Mouse (Mus musculus) stomach, embryonic 15.5 days (tissue): ENCODE results near the gene Nostrin. TPM values are rescaled to one million over a fixed set of nuclear protein-coding genes. Genes with fewer than 3 reads are reported as not detected.

ENCODE experiments used
- ATAC-seq: fragments of 200-750 bp; cut with Nextera tagmentation; 2 replicates; pipeline ENCODE4 v1.8.0; 2017; ENCODE audit warnings: low read depth, moderate number of reproducible peaks, moderate TSS enrichment; ENCODE audit not compliant: insufficient read depth, low FRiP score
- H3K27ac ChIP-seq: fragments of 300-500 bp; sonication (generic); 2 replicates; pipeline ENCODE4 v1.5.1; 2015; ENCODE audit warnings: mild to moderate bottlenecking, inconsistent platforms
- H3K27me3 ChIP-seq: fragments of 300-500 bp; sonication (generic); replicated peaks from 2 replicates; pipeline ENCODE4 v1.6.1; 2015; ENCODE audit warnings: inconsistent platforms
- H3K36me3 ChIP-seq: fragments of 300-500 bp; sonication (generic); 2 replicates; pipeline ENCODE4 v1.6.1; 2015; ENCODE audit warnings: inconsistent platforms
- H3K4me1 ChIP-seq: fragments of 300-500 bp; sonication (generic); 2 replicates; pipeline ENCODE4 v1.6.1; 2015; ENCODE audit warnings: inconsistent platforms
- H3K4me2 ChIP-seq: fragments of 300-500 bp; sonication (generic); 2 replicates; pipeline ENCODE4 v1.6.1; 2015; ENCODE audit warnings: mild to moderate bottlenecking, inconsistent platforms
- H3K4me3 ChIP-seq: fragments of 300-500 bp; sonication (generic); replicated peaks from 2 replicates; pipeline ENCODE4 v1.5.1; 2015; ENCODE audit warnings: inconsistent platforms
- H3K9ac ChIP-seq: fragments of 300-500 bp; sonication (generic); 2 replicates; pipeline ENCODE4 v1.6.1; 2015; ENCODE audit warnings: inconsistent platforms
- H3K9me3 ChIP-seq: fragments of 300-500 bp; sonication (generic); 2 replicates; pipeline ENCODE4 v1.6.1; 2016; ENCODE audit warnings: inconsistent platforms
- WGBS: fragments of 180-500 bp; shearing (Covaris S2); methylation state at CpG from one replicate; pipeline ENCODE4 v1.1.7; 2015; 5-methylcytosine and 5-hydroxymethylcytosine counted together
- polyA plus RNA-seq: library from polyadenylated mRNA; unstranded; fragments of >200 nt; fragmentation: Nextera tagmentation; extraction: Ambion mirVana; gene quantifications from 2 replicates; pipeline ENCODE4 v1.2.1, GENCODE M21; 2015

The Nostrin gene
- polyA plus RNA-seq, 1 experiment from 2014 or later: 10.6 TPM

GRCm38 (mm10) chr2:69132488-69133040 lies 3.0 kb upstream of the Nostrin start:
- Histone ChIP-seq H3K4me2 (no peak overlapping the region), H3K27ac (no peak overlapping the region), H3K9ac (no peak overlapping the region), H3K9me3 (no peaks in the 10 kb centered on the region), H3K4me1 (peaks cover 29% of the 10 kb centered on the region), H3K27me3 (no peaks in the 10 kb centered on the region), H3K4me3 (no peak overlapping the region), H3K36me3 (no peaks in the 10 kb centered on the region)
- ATAC-seq: no peak
- 48% methylated on average over 5 of the region's 5 CpGs for WGBS

- Histone ChIP-seq H3K27ac (no peak overlapping the region), H3K4me3 (no peak overlapping the region), H3K4me2 (no peak overlapping the region), H3K27me3 (no peaks in the 10 kb centered on the region), H3K9me3 (no peaks in the 10 kb centered on the region), H3K9ac (no peak overlapping the region), H3K4me1 (peaks cover 26% of the 10 kb centered on the region), H3K36me3 (no peaks in the 10 kb centered on the region)
- 78% methylated on average over 1 of the region's 1 CpGs for WGBS
- ATAC-seq: no peak
Observed at GRCm38 (mm10) chr2:69134186-69134585, 1.4 kb upstream of the Nostrin start.

DNA sequence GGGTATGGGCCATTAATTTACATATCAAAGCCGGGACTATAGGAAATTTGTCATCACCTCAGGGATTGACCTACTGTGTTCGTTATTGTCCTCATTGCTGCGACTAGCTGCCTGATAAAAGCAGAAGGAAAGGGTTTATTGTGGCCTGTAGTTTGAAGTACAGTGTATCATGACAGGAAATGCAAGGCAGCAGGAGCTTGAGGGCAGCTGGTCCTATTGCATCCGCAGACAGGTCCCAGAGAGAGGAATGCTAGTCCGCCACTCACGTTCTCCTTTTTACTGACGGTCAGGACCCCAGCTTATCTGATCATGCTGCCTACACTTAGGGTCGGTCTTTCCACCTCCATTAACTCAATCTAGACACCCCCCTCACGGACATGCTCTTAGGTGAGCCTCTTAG lies 663 bp upstream of the Nostrin start:
- Histone ChIP-seq H3K4me1 (peaks cover 19% of the 10 kb centered on the region), H3K27ac (peak overlapping the region; percentile 35; the same call in 1 of the 2 replicates), H3K4me2 (0 out of 2 replicates have a peak overlapping the region, but pooled peaks have one; percentile 43), H3K36me3 (no peaks in the 10 kb centered on the region), H3K27me3 (no peaks in the 10 kb centered on the region), H3K4me3 (no peak overlapping the region), H3K9ac (no peak overlapping the region), H3K9me3 (no peaks in the 10 kb centered on the region)
- 65% methylated on average over 9 of the region's 9 CpGs for WGBS
- no peak for ATAC-seq

- Histone ChIP-seq H3K9ac (no peak overlapping the region), H3K4me2 (no peak overlapping the region), H3K27ac (no peak overlapping the region), H3K36me3 (no peaks in the 10 kb centered on the region), H3K4me3 (no peak overlapping the region), H3K4me1 (peaks cover 15% of the 10 kb centered on the region), H3K9me3 (no peaks in the 10 kb centered on the region), H3K27me3 (no peaks in the 10 kb centered on the region)
- 83% methylated on average over 10 of the region's 10 CpGs for WGBS
- no peak for ATAC-seq
Observed at GRCm38 (mm10) chr2:69137406-69138084, 1.9 kb downstream of the Nostrin start.

- no peak overlapping the region for H3K4me2 ChIP-seq
- no peak overlapping the region for H3K4me3 ChIP-seq
- H3K27ac ChIP-seq: no peak overlapping the region
- no peaks in the 10 kb centered on the region for H3K36me3 ChIP-seq
- no peak for ATAC-seq
- no peaks in the 10 kb centered on the region for H3K27me3 ChIP-seq
- H3K9me3 ChIP-seq: no peaks in the 10 kb centered on the region
- 54% methylated on average over 4 of the region's 4 CpGs for WGBS
- no peak overlapping the region for H3K9ac ChIP-seq
- H3K4me1 ChIP-seq: peaks cover 14% of the 10 kb centered on the region
Observed at GRCm38 (mm10) chr2:69138759-69139158, 3.2 kb downstream of the Nostrin start.

GRCm38 (mm10) chr2:69140215-69140614 lies 4.6 kb downstream of the Nostrin start:
- H3K27ac ChIP-seq: no peak overlapping the region
- H3K9me3 ChIP-seq: no peaks in the 10 kb centered on the region
- H3K27me3 ChIP-seq: no peaks in the 10 kb centered on the region
- no peak overlapping the region for H3K4me2 ChIP-seq
- no peak overlapping the region for H3K4me3 ChIP-seq
- ATAC-seq: no peak
- WGBS: 51% methylated on average over 2 of the region's 2 CpGs
- H3K9ac ChIP-seq: no peak overlapping the region
- H3K4me1 ChIP-seq: peaks cover 10% of the 10 kb centered on the region
- H3K36me3 ChIP-seq: no peaks in the 10 kb centered on the region

- no peak overlapping the region for H3K4me2 ChIP-seq
- H3K9ac ChIP-seq: no peak overlapping the region
- no peaks in the 10 kb centered on the region for H3K36me3 ChIP-seq
- ATAC-seq: no peak
- no peaks in the 10 kb centered on the region for H3K27me3 ChIP-seq
- 53% methylated on average over 4 of the region's 4 CpGs for WGBS
- H3K4me3 ChIP-seq: no peak overlapping the region
- H3K4me1 ChIP-seq: peaks cover 4% of the 10 kb centered on the region
- no peaks in the 10 kb centered on the region for H3K9me3 ChIP-seq
- H3K27ac ChIP-seq: no peak overlapping the region
Observed at GRCm38 (mm10) chr2:69140816-69141215, 5.2 kb downstream of the Nostrin start.

DNA sequence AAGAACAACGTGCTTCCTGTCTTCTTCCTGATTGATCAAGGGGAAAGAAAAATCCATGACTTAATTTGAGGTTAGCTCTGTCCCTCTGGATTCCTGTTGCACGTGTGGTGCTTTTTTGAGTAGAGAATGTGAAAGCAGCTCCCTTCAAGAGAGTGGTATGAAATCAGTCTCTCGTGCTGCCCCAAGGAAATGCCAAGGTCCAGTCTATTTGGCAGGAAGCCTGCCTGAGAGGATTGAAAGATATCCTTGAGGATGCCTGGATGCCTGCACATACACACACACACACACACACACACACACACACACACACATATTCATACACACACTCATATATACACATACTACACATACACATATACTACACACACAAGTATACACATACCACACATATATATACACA lies 13.1 kb downstream of the Nostrin start:
- no peaks in the 10 kb centered on the region for H3K9me3 ChIP-seq
- ATAC-seq: no peak
- no peak overlapping the region for H3K27ac ChIP-seq
- H3K4me2 ChIP-seq: no peak overlapping the region
- no peaks in the 10 kb centered on the region for H3K36me3 ChIP-seq
- no peak overlapping the region for H3K9ac ChIP-seq
- H3K4me1 ChIP-seq: no peaks in the 10 kb centered on the region
- H3K4me3 ChIP-seq: no peak overlapping the region
- WGBS: 66% methylated on average over 3 of the region's 3 CpGs
- no peaks in the 10 kb centered on the region for H3K27me3 ChIP-seq

DNA sequence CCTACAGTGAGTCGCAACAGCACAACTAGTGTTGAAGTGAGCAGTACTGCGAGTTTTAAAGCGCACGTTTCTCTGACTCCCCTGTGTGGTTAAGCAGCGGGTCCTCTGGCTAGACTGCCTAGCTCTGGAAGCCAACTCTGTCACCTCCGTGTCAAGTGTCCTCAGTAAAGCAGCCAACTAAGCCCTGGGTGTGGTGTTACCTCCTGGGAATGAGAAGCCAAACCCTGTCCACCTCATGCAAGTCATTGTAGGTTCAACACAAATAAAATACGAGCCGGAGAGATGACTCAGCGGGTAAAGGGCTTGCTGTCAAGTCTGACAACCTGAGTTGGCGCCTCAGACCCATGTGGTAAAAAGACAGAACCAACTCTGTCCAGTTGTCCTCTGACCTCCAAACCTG lies 13.6 kb downstream of the Nostrin start:
- Histone ChIP-seq H3K4me1 (no peaks in the 10 kb centered on the region), H3K27ac (no peak overlapping the region), H3K4me2 (no peak overlapping the region), H3K9ac (no peak overlapping the region), H3K36me3 (no peaks in the 10 kb centered on the region), H3K4me3 (no peak overlapping the region), H3K9me3 (no peaks in the 10 kb centered on the region), H3K27me3 (no peaks in the 10 kb centered on the region)
- 77% methylated on average over 10 of the region's 10 CpGs for whole genome bisulfite sequencing
- 0 out of 2 replicates have a peak, but pooled peaks have one; percentile 27 for ATAC-seq

DNA sequence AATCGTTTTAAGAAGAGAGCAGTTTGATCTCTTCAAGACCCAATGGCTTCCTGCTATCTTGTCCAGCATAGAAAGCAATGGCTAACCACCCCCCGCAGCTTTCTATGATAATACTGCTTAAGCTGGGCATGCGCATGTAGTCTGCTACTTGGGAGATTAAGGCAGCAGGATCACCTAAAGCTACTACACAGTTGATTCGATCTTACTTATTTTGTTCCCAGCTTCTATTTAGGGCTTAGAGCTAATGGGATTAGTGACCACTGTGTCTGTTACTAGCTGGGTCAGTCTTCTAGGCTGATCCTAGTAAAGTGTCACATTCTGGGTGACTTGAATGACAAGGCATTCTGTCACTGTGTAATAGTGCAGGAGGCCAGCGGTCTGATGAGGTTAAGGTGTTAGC lies 15.2 kb downstream of the Nostrin start:
- Histone ChIP-seq H3K9me3 (no peaks in the 10 kb centered on the region), H3K4me2 (no peak overlapping the region), H3K27ac (no peak overlapping the region), H3K9ac (no peak overlapping the region), H3K36me3 (no peaks in the 10 kb centered on the region), H3K4me3 (no peak overlapping the region), H3K27me3 (no peaks in the 10 kb centered on the region), H3K4me1 (no peaks in the 10 kb centered on the region)
- WGBS: 82% methylated on average over 5 of the region's 5 CpGs
- no peak for ATAC-seq

DNA sequence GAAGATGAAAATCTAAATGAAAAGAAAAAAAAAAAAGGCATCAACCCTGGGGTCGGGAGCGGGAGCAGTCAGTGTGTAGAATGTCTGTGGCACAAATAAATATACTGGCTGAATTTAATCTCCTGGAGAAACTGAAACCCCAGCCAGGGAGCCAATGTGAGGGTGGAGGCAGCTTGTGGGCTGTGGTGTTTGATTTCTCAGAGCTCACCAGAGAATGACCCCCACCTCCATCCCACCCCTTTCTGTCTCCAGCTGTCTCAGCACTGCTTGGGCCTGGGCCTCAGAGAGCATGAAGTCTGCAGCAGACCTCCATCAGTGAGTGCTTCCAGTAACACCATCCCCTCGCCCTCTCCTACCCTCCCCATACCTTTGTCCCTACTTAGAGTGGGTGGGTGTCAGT lies 20.3 kb downstream of the Nostrin start:
- WGBS: 40% methylated on average over 3 of the region's 3 CpGs
- H3K9ac ChIP-seq: no peak overlapping the region
- no peaks in the 10 kb centered on the region for H3K27me3 ChIP-seq
- no peak overlapping the region for H3K4me2 ChIP-seq
- H3K36me3 ChIP-seq: no peaks in the 10 kb centered on the region
- no peaks in the 10 kb centered on the region for H3K4me1 ChIP-seq
- ATAC-seq: no peak; the same call in 1 of the 2 replicates
- no peaks in the 10 kb centered on the region for H3K9me3 ChIP-seq
- no peak overlapping the region for H3K27ac ChIP-seq
- no peak overlapping the region for H3K4me3 ChIP-seq

DNA sequence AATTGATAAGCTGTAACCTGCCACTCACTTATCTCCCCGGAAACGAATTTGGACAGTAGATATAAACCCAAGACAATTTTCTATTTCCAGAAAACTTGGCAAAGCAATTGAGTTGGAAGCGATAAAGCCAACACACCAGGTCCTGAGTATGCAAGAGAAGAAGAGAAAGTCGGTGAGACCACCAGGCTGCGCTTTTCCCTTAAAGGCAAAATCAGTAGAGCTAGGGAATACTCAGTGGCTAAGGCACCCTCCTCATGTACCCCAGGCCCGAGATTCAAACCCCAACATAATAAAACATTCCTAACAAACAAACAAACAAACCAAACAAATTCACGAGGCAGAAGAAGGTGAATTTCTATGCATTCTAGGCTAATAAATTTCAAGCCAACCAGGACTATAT lies 20.7 kb downstream of the Nostrin start:
- H3K4me3 ChIP-seq: no peak overlapping the region
- no peak overlapping the region for H3K27ac ChIP-seq
- H3K4me1 ChIP-seq: no peaks in the 10 kb centered on the region
- no peaks in the 10 kb centered on the region for H3K27me3 ChIP-seq
- ATAC-seq: no peak
- H3K36me3 ChIP-seq: no peaks in the 10 kb centered on the region
- WGBS: 60% methylated on average over 7 of the region's 7 CpGs
- no peak overlapping the region for H3K9ac ChIP-seq
- no peak overlapping the region for H3K4me2 ChIP-seq
- H3K9me3 ChIP-seq: no peaks in the 10 kb centered on the region
